Mouse (Mus musculus): Measurements from ENCODE around the gene Rassf4.
"Not testable (repeated sequence)": the region's sequence is repeated elsewhere in the genome, so short reads cannot be mapped to it uniquely, and the experiment has no call there.

Gene Rassf4

GRCm38 (mm10) chr6:116636581-116637235 is 37.0 kb downstream of the Rassf4 start:
- no peak for DNase-seq (ENCODE audit: low read depth, low spot score)

DNA sequence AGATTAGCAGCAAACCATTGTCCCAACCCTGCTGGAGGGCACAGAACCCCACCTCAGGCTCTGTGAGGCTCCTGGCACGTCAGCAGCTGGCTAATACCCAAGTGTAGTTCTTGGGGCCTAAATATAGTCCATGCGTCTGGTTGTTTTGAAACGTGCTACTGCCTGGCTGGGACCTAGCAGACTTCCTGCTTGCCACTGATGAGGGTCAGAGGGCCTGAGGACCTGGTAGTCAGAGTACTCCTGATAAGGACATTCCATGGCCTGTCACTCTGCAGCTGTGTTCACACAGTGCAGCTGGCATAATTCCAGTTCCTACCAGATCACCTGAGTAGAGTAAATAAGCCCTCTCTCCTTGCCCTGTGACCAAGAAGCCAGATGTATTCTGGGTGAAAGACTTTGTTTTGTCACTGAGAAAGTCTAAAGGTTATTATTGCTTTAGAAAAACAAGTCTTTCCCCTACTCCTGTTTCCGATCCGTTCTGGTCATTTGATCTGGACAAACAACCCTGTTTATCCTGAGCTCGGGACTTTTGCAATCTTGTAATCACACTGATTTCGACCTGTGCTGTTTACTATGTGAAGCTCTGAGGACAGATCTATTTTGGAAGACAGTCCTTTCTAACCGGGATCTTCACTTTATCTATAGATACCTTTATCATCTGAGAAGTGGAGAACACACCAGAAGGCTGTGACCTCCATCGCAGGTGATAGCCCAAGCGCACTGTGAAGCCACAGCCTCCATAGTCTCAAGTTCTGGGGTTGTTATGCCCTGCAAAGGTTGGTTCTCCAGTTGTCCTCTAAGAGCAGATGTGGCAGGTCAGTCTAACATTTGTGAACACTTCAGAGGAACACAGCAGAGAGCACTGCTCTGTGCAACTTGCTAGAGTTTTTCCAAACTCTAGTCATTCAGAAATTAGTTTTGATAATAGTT is 38.2 kb downstream of the Rassf4 start:
- DNase-seq (ENCODE audit: low read depth, low spot score) = no peak

DNA sequence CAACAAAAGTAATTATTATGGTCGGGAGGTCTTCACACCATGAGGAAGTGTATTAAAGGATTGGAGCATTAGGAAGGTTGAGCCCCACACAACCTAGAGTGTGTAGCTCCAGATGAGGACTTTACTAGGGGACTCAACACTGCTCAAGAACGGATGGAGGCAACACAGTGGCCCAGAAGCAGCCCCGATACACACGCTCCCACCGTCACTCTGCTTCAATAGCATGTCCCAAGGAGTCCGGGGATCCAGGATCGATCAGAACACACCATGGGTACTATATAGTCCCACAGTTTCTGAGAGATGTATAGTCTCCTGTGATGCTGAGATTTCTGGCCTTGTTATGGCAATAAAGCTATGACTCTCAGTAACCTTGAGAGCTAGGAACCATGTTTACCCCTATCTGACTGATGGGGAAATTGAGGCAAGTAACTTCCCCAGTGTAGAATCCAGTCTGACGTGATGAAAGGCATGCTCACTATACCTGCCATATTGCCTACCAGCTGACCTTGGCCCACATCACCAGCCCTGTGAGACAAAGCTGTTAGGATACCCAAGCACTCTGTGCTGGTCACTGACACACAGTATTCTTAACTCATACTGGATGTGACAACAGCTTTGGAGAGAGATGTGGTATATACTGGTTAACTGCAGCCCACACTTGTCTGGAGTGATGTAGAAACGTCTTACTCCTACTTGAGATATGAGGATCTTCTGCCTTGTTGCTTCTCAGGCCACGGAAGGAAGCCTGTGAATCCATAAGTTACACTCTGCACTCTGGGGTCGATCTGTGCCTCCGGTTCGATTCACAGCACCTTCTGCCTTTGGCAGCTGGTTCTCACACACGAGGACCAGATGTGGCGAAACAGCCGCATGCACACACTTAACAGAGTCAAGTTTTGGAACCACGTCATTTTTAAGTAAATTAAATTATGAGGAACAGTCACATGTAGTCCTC is 39.7 kb downstream of the Rassf4 start:
- DNase-seq (ENCODE audit: low read depth, low spot score) = no peak

DNA sequence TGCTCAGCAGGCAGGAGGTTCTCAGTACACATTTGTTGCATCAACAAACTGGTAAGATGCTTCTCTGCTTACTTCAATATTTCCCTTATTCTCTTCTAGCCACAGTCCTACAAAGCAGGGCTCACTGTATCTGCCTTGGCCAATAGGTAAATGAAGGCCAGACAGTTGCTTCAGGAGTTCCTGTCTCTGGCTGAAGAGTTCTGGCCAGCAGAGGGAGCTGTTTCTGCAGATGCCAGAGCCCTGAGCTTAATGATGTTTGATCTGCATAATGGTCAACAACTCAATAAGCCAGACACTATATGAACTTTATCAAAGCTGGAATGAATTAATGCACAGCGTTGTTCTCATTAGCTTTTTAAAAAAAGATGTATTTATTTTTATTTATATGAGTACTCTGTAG is 41.6 kb downstream of the Rassf4 start:
- peak; percentile 76 for DNase-seq (ENCODE audit: low read depth, low spot score)

DNA sequence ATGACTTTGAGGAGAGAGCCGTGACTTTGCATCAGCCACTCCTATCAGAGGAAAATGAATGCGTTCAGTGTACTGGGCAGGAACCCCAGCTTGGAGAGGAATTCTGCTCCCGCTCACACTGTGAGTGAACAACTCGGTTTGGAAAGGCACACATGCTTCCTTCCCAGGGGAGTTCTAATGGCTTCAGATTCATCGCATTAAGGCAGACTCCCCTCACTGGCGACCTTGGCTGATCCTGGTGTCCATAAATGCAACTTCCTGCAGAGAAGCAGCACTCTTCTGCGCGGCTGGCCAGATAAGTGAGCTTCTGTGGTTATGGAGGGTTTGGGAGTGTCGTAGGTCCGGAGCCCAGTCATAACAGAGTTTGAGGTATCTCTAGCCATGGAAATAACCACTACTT is 44.0 kb downstream of the Rassf4 start:
- no peak for DNase-seq (ENCODE audit: low read depth, low spot score)

DNA sequence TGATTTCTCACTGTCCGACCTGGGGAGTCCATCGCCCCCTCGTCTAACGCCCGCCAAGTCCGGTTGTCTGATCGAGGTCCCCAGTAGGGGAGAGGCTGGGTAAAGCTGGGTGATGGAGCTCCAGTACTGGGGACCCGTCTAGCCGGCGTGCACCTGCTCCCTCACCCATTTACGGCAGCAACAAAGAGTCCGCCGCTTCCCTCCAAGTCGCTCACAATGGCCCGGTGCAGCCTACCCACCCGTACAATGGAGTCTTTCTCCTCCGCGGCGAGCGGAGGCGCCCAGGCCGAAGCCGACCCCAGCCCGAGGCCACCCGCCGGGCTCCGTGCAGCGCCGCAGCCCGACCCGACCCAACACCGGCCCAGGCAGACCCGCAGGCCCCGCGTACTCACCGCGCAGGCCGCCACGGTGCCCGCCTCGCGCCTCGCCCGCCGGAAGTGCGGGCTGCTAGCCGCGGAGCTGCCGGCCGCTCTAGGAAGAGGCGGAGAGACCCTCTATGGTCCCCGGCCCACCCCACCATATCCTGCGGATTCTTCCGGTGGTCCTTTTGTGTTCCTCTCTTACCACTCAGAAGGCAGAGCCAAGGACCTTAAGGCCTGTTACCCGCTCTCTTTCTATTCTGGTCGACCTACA is 45.1 kb downstream of the Rassf4 start, which contains the start of gene Zfp422:
TSS of gene Zfp422 (minus strand) at position 461 of the 633 bp plus-strand sequence.
- peak; percentile 20 for DNase-seq (ENCODE audit: low read depth, low spot score)

DNA sequence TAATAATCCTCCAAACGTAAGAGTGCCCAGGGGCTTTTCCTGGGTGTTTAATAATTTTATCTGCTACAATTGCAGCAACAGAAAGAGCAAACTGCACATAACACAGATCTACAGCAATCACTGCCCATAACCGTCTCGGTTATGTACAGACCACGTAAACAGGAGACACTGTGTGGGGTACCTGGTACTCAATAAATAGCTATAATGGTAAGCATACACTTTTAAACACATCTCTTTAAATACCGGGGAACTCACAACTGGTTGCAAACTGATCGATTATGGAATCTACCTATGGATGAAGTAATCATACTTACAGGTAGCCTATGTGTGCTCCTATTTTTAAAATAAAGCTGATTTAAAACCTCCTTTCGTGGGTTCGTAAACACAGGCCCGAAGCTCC is 45.7 kb downstream of the Rassf4 start:
- DNase-seq (ENCODE audit: low read depth, low spot score) = no peak

- DNase-seq (ENCODE audit: low read depth, low spot score) = not testable (repeated sequence)
Measured at GRCm38 (mm10) chr6:116626417-116626816, 47.3 kb downstream of the Rassf4 start.

DNA sequence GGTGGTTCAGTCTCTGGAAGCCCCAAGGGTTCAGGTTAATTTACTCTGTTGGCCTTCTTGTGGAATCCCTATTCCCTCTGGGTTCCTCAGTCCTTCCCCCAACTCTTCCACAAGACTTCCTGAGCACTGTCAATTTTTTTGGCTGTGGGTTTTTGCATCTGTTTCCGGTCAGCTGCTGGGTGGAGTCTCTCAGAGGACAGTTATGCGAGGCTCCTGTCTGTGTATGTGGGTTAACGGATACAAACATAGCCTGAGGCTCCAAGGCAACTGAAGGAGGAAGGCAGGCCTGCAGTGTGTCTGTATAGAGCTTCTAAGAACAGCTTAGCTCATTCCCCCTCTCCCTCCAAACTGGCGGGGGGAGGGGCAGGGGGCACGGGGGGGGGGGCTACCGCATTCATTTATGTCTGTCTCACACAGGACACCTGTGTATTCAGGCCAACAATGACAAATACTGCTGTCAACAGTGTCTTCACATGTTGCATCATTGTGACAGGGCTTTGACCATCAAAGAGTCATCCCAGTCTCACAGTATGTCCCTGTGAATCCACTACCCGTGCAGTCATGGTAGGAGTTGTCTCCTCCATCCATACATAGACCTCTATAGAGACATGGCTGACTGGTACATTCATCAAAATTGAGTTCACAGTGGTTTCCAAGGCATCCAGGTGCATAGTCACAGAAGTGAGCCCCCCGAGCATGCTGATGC is 52.3 kb downstream of the Rassf4 start:
- peak; percentile 73 for DNase-seq (ENCODE audit: low read depth, low spot score)

DNA sequence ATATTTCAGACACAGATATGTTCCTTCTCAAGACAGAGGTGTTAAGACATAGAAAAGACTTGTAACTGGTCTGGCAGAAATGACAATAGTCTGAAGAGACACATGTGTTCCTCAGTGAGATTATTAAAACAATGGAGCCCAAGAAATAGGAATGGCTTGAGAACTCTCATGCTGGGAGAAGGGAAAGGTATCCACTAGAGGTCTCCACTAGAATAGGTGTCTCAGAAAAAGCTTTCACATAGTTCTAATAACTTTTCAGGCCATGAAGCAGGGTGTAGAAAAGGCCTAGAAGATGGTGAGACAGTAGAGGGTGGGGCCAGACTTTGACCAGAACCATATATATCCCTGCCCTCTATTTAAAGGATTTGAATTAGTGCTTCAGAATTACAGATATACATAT is 55.7 kb downstream of the Rassf4 start:
- DNase-seq (ENCODE audit: low read depth, low spot score) = no peak

- DNase-seq (ENCODE audit: low read depth, low spot score) = no peak
Measured at GRCm38 (mm10) chr6:116615719-116616118, 58.0 kb downstream of the Rassf4 start.

DNA sequence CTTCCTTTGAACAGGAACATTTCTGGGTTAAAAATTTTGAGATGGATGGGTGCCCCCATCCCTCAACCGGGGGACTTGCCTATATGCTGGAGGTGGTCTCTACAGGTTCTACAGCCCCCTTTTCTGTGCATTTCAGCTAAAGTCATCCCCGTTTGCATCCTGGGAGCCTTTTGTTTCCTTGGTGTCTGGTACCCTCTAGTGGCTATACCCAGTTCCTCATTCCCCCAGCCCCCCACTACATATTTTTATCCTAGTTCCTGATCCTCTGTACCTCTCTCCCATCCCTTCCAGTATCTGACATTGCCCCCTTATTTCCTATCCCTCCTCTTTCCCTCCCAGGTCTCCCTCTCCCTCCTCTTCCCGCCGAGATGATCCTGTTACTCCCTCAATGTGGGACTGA is 66.5 kb downstream of the Rassf4 start:
- no peak for DNase-seq (ENCODE audit: low read depth, low spot score)

- not testable (repeated sequence) for DNase-seq (ENCODE audit: low read depth, low spot score)
Measured at GRCm38 (mm10) chr6:116600969-116601368, 72.8 kb downstream of the Rassf4 start.

DNA sequence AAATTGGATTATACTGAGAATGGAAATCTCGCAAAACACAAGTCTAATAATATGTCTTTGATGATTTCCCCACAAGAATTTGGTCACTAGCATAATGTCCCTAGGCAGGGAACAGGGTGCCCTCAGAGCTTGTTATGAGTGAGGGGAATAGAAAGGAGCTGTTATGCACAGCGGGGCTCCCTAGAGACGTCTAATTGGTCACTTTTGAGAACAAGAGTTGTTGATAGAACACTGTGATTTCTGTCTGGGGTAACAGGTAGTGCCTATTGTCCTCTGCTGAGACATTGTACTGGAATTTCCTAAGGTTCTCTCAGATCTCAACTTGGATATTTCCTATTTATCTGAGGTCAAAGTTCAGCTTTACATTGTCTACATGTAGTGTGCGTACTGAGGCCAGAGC is 89.7 kb downstream of the Rassf4 start, which contains the start of gene Olfr215:
TSS of gene Olfr215 (minus strand) at position 101 of the 400 bp plus-strand sequence.
- DNase-seq (ENCODE audit: low read depth, low spot score) = no peak

Measured in 3T3-L1 (cell line).